Mouse (Mus musculus) G1E (cell line): ENCODE measurements around the gene Osgepl1.

Source experiments
- CTCF ChIP-seq: IDR thresholded peaks from 2 replicates; pipeline ENCODE4 v1.5.1; 2012; ENCODE audit warnings: low read depth, low read length, inconsistent platforms, mixed read lengths
- GATA1 ChIP-seq: IDR thresholded peaks from 2 replicates; pipeline ENCODE4 v1.6.1; 2012; ENCODE audit warnings: borderline replicate concordance, low read length, inconsistent platforms, mixed read lengths
- POLR2AphosphoS5 ChIP-seq: IDR thresholded peaks from 2 replicates; pipeline ENCODE4 v1.6.1; 2012; ENCODE audit warnings: low read depth, low read length, inconsistent platforms; ENCODE audit not compliant: insufficient replicate concordance
- TAL1 ChIP-seq: conservative IDR thresholded peaks from 2 replicates; pipeline ENCODE4 v1.6.1; 2012; ENCODE audit warnings: low read depth, low read length, inconsistent platforms, mixed read lengths

- TF ChIP-seq CTCF (no peak), POLR2AphosphoS5 (no peak), GATA1 (no peak), TAL1 (peak; percentile 76)
Observed at GRCm38 (mm10) chr1:53324277-53324676, 10.9 kb downstream of the Osgepl1 start.
